Comparison of ENCODE assay signal across 13 mouse cellular contexts in the genomic region with DNA sequence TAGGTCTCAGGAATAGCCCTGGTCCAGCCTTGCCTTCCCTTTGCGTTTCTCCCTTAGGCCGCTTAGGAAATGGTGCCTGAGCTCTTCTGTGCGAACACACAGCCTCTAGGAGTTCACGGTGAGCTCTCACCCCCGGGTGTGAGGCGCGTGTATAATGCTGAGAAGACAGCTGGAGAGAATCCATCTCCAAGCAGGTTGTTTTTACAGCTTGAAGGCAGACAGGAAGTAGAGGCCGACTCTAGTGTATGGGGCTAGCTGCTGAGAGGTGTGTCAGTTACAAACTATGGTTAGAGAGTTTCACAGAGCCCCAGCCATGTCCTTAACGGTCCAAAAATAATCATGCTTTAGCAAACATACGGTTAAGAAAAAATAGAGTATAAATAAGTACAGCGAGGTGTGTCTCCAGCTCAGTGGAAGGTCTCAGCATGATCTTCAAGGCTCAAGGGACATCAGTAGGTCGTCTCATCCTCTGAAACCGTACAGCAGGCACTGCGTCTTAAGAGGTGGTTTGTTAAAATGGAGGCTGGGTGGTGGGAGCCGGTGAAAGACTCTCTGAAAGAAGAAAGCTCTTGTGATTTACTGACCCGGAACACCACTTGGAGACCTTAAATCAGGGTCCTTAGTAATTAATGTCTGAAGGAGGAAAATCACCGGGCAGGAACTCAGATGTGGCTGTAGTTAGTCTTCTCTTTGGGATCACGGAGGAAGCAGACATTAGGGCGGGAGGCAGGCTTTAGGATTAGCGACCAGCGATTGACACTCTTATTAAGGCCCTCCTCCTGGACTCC. TPM values are rescaled to one million over a fixed set of nuclear protein-coding genes. Genes with fewer than 3 reads are reported as not detected.
DNase-seq lines count a peak whose midpoint lies in the region; ATAC-seq and TF ChIP-seq lines count a peak whose summit lies in the region.
"Had no signal": no experiment of that assay in that cellular context is flagged by ENCODE, and none has a peak within 500 bp of the region (broad histone marks: within the 10 kb centered on the region; RNA-seq: fewer than 3 reads in every experiment).

No protein-coding gene starts in this region.

- H3K4me2 ChIP-seq in heart, embryonic 11.5 days: no peak overlapping the region
- no peak overlapping the region for H3K4me2 ChIP-seq in lung, embryonic 14.5 days
- peak overlapping the region; percentile 31 for H3K4me2 ChIP-seq in midbrain, embryonic 13.5 days (replicated peaks)

- TF ChIP-seq POLR2A in lung, adult 2 months (IDR thresholded peaks at IDR 0.05; ENCODE audit: borderline replicate concordance, extremely low read depth, low read depth, low read length): no peak

- H3K36me3 ChIP-seq in heart, embryonic 11.5 days (ENCODE audit: control insufficient read depth, insufficient read depth, low read length): peaks cover 8% of the 10 kb centered on the region
- peaks cover 15% of the 10 kb centered on the region for H3K36me3 ChIP-seq in lung, embryonic 14.5 days (ENCODE audit: insufficient read depth)
- no peaks in the 10 kb centered on the region; the same call in 1 of the 2 replicates for H3K36me3 ChIP-seq in midbrain, embryonic 13.5 days

- peaks cover 38% of the 10 kb centered on the region for H3K4me1 ChIP-seq in heart, embryonic 11.5 days (ENCODE audit: control insufficient read depth, insufficient read depth, low read length)
- peaks cover 4% of the 10 kb centered on the region; the same call in 1 of the 2 replicates for H3K4me1 ChIP-seq in lung, embryonic 14.5 days (ENCODE audit: insufficient read depth)
- no peaks in the 10 kb centered on the region for H3K4me1 ChIP-seq in lung, adult 2 months (ENCODE audit: control insufficient read depth, insufficient read depth, low read length)
- H3K4me1 ChIP-seq in midbrain, embryonic 13.5 days (replicated peaks): peaks cover 44% of the 10 kb centered on the region

- DNase-seq in heart, postnatal 14 days: no peak
- DNase-seq in lung, embryonic 14.5 days: peak; percentile 37
- no peak for DNase-seq in lung, adult 2 months
- no peak for DNase-seq in right cerebral cortex, postnatal 10 days (ENCODE audit: low spot score in 2 of 2)
- DNase-seq in ovary, postnatal 14 days (ENCODE audit: low spot score): no peak
- no peak for DNase-seq in MN1 (ENCODE audit: low spot score)
- DNase-seq: adrenal gland, postnatal 10 days; cerebellum, adult 18-20 months; lung, postnatal 36 days had no signal

- 0 out of 2 replicates have a peak, but pooled peaks have one; percentile 33 for ATAC-seq in heart, embryonic 11.5 days (replicated peaks; ENCODE audit: insufficient number of reproducible peaks, low FRiP score, low TSS enrichment)
- ATAC-seq in lung, embryonic 14.5 days (ENCODE audit: insufficient read depth): peak; percentile 29; the same call in 1 of the 2 replicates
- ATAC-seq in midbrain, embryonic 13.5 days: peak; percentile 21; the same call in 1 of the 2 replicates

- H3K27ac ChIP-seq in heart, embryonic 11.5 days (ENCODE audit: low read depth, low read length): peak overlapping the region; percentile 50; the same call in 1 of the 2 replicates
- H3K27ac ChIP-seq in lung, embryonic 14.5 days (ENCODE audit: low read depth): no peak overlapping the region
- H3K27ac ChIP-seq in midbrain, embryonic 13.5 days: no peak overlapping the region

- no peak overlapping the region for H3K9ac ChIP-seq in heart, embryonic 11.5 days (ENCODE audit: low read depth, low read length)
- H3K9ac ChIP-seq in lung, embryonic 14.5 days: no peak overlapping the region
- no peak overlapping the region for H3K9ac ChIP-seq in midbrain, embryonic 13.5 days (replicated peaks)

- intact Hi-C loops in heart, postnatal 14 days (cut with DNase I): no loop called here

- no peaks in the 10 kb centered on the region for H3K9me3 ChIP-seq in heart, embryonic 11.5 days (replicated peaks; ENCODE audit: control insufficient read depth, low read length)
- no peaks in the 10 kb centered on the region for H3K9me3 ChIP-seq in lung, embryonic 14.5 days (ENCODE audit: low read depth, low read length)
- no peaks in the 10 kb centered on the region for H3K9me3 ChIP-seq in midbrain, embryonic 13.5 days

- 57% methylated on average over 21 of the region's 21 CpGs for WGBS in heart, embryonic 11.5 days (ENCODE audit: insufficient replicate concordance)
- 47% methylated on average over 21 of the region's 21 CpGs for WGBS in lung, embryonic 14.5 days
- 60% methylated on average over 21 of the region's 21 CpGs for WGBS in lung, adult 2 months
- WGBS in midbrain, embryonic 13.5 days: 21% methylated on average over 21 of the region's 21 CpGs

- no peak for TF ChIP-seq CTCF in lung, embryonic 14.5 days (IDR thresholded peaks at IDR 0.05; ENCODE audit: low read depth)
- TF ChIP-seq CTCF in lung, adult 2 months (IDR thresholded peaks at IDR 0.05; ENCODE audit: insufficient read depth, low read length): no peak

- H3K4me3 ChIP-seq in heart, embryonic 11.5 days (ENCODE audit: low read depth, low read length): no peak overlapping the region
- H3K4me3 ChIP-seq in lung, embryonic 14.5 days (ENCODE audit: low read depth, low read length): no peak overlapping the region
- no peak overlapping the region for H3K4me3 ChIP-seq in lung, adult 2 months (replicated peaks; ENCODE audit: extremely low read depth, low read depth, low read length)
- H3K4me3 ChIP-seq in midbrain, embryonic 13.5 days (replicated peaks): no peak overlapping the region
- H3K4me3 ChIP-seq: erythroblast, embryonic 14.5 days; layer of hippocampus, adult 2 months had no signal

- no peaks in the 10 kb centered on the region for H3K27me3 ChIP-seq in heart, embryonic 11.5 days (ENCODE audit: control insufficient read depth, insufficient read depth, low read length)
- H3K27me3 ChIP-seq in lung, embryonic 14.5 days (ENCODE audit: insufficient read depth, low read length): no peaks in the 10 kb centered on the region
- peaks cover 45% of the 10 kb centered on the region for H3K27me3 ChIP-seq in midbrain, embryonic 13.5 days

RNA-seq across cellular contexts. Expression of a gene that starts 56.6 kb away (rescaled TPM):
- 20.2 and 23.7 TPM in 2 replicates for polyA plus RNA-seq in heart, embryonic 11.5 days (2014; fragmentation: Nextera tagmentation; extraction: Ambion mirVana)
- total RNA-seq in heart, postnatal 14 days (2021): 10 to 100 TPM; 23.6 to 24.9 TPM
- 30.6 and 32.1 TPM in 2 replicates for polyA plus RNA-seq in lung, embryonic 14.5 days (2014; fragmentation: Nextera tagmentation; extraction: Ambion mirVana)
- polyA plus RNA-seq in lung, adult 2 months (2012; rRNA removed): 21.5 and 24.9 TPM in 2 replicates
- polyA plus RNA-seq in midbrain, embryonic 13.5 days (2015; fragmentation: Nextera tagmentation; extraction: Ambion mirVana): 10.9 and 11.9 TPM in 2 replicates
